Mouse (Mus musculus) ES-E14 (cell line): ENCODE measurements around the gene Dppa3. TPM values are rescaled to one million over a fixed set of nuclear protein-coding genes. Genes with fewer than 3 reads are reported as not detected.
"Not testable (repeated sequence)": the region's sequence is repeated elsewhere in the genome, so short reads cannot be mapped to it uniquely, and the experiment has no call there.

Source experiments
- DNase-seq: peaks from one replicate; pipeline ENCODE4 v3.0.0-alpha.2; 2013; ENCODE audit warnings: low read depth, low spot score
- H3K27ac ChIP-seq: 2 replicates; pipeline ENCODE4 v1.5.1; 2012; ENCODE audit warnings: low read depth, mild to moderate bottlenecking, low read length, moderate library complexity, mixed read lengths; ENCODE audit not compliant: poor library complexity, insufficient read depth, severe bottlenecking
- H3K36me3 ChIP-seq: 2 replicates; pipeline ENCODE4 v1.6.1; 2012; ENCODE audit warnings: mild to moderate bottlenecking, low read length, moderate library complexity, mixed read lengths; ENCODE audit not compliant: control insufficient read depth, poor library complexity, insufficient read depth, severe bottlenecking
- H3K4me1 ChIP-seq, 2 experiments: fragments of 150-350 bp in 1 of 2; sonication (generic) in 1 of 2; 2 replicates each; pipeline ENCODE4 v1.6.1; 2012; ENCODE audit warnings: low read length in 2 of 2, mild to moderate bottlenecking in 1 of 2, mixed read lengths in 1 of 2; ENCODE audit not compliant: control insufficient read depth in 2 of 2, insufficient read depth in 2 of 2, poor library complexity in 1 of 2
- H3K4me3 ChIP-seq, 2 experiments: fragments of 150-350 bp in 1 of 2; sonication (generic) in 1 of 2; 2 replicates each; pipeline ENCODE4 v1.5.1; 2012; ENCODE audit warnings: low read length in 2 of 2, low read depth in 1 of 2, mild to moderate bottlenecking in 1 of 2, mixed read lengths in 1 of 2; ENCODE audit not compliant: insufficient read depth in 1 of 2, poor library complexity in 1 of 2, severe bottlenecking in 1 of 2
- H3K9ac ChIP-seq: 2 replicates; pipeline ENCODE4 v1.6.1; 2012; ENCODE audit warnings: low read depth, mild to moderate bottlenecking, low read length, mixed read lengths; ENCODE audit not compliant: poor library complexity, insufficient read depth, severe bottlenecking
- H3K9me3 ChIP-seq: fragments of 150-350 bp; sonication (generic); 2 replicates; pipeline ENCODE4 v1.6.1; 2012; ENCODE audit warnings: low read depth, mild to moderate bottlenecking, low read length; ENCODE audit not compliant: control insufficient read depth, insufficient read depth
- CHD2 ChIP-seq: IDR thresholded peaks from 2 replicates; pipeline ENCODE4 v1.6.1; 2014; ENCODE audit warnings: mild to moderate bottlenecking, low read depth, low read length, inconsistent platforms
- HCFC1 ChIP-seq: IDR thresholded peaks from 2 replicates; pipeline ENCODE4 v1.6.1; 2012; ENCODE audit warnings: low read length, inconsistent platforms, borderline replicate concordance; ENCODE audit not compliant: insufficient read depth
- MAFK ChIP-seq: IDR thresholded peaks from 2 replicates; pipeline ENCODE4 v1.6.1; 2014; ENCODE audit warnings: mild to moderate bottlenecking, low read depth, low read length, inconsistent platforms; ENCODE audit not compliant: insufficient read depth
- ZC3H11A ChIP-seq: IDR thresholded peaks from 2 replicates; pipeline ENCODE4 v1.6.1; 2012; ENCODE audit warnings: low read depth, mild to moderate bottlenecking, inconsistent platforms, low read length, borderline replicate concordance
- ZNF384 ChIP-seq: IDR thresholded peaks from 2 replicates; pipeline ENCODE4 v1.6.1; 2012; ENCODE audit warnings: low read depth, low read length, inconsistent platforms
- in situ Hi-C, 2 experiments: fragments of 600-800 bp; cut with MboI; formaldehyde crosslinking; loops; one replicate each; pipeline ENCODE4 v1.15.1; 2025; ENCODE audit warnings: low sequenced_read_pairs in 2 of 2, inconsistent platforms in 1 of 2; ENCODE audit not compliant: unreplicated experiment in 2 of 2
- total RNA-seq: library from RNA; depleted of rRNA; stranded (reverse); fragments of 300-350 nt; gene quantifications from 2 replicates; pipeline ENCODE4 v1.2.3, GENCODE M21; 2012

The Dppa3 gene
- total RNA-seq, 1 experiment: 19.2 TPM

DNA sequence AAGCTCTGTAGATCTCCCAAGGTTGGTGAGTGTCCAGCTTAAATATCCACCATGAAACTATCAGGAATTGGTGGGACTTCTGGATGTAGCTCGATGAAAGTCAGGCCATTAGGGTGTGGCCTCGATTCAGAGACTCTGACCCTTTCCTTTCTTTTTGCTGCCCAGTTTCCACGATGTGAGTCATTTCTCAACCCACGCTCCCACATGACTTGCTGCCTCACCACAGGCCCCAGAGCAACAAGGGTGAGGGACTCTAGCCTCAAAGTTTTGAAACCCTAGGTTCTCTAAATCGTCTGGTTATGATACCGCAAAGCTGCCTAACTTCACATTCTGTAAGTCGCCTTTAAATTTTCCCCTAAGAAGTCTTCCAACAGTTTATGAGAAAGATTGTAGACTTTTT is 9.1 kb downstream of the Dppa3 start:
- no peak for DNase-seq
- H3K4me3 ChIP-seq: no peak overlapping the region

GRCm38 (mm10) chr6:122636666-122637065 is 10.5 kb downstream of the Dppa3 start:
- Histone ChIP-seq H3K36me3 (no peaks in the 10 kb centered on the region), H3K4me3 (no peak overlapping the region), H3K27ac (no peak overlapping the region), H3K4me1 (peaks cover 0 to 1% of the 10 kb centered on the region in 2 experiments; a peak in 1 of 4 replicates), H3K9ac (no peak overlapping the region), H3K9me3 (no peaks in the 10 kb centered on the region)
- no peak for TF ChIP-seq MAFK
- no peak for TF ChIP-seq ZNF384
- TF ChIP-seq CHD2: no peak
- TF ChIP-seq HCFC1: no peak
- no peak for TF ChIP-seq ZC3H11A
- no peak for DNase-seq
- in situ Hi-C loops: no loop called here

More for the DNA sequence above, 9.1 kb downstream of the Dppa3 start:
- Histone ChIP-seq H3K9ac (no peak overlapping the region), H3K36me3 (no peaks in the 10 kb centered on the region), H3K9me3 (no peaks in the 10 kb centered on the region), H3K27ac (no peak overlapping the region), H3K4me1 (peaks cover 0 to 1% of the 10 kb centered on the region in 2 experiments; a peak in 1 of 4 replicates)
- no peak for TF ChIP-seq ZC3H11A
- TF ChIP-seq ZNF384: no peak
- no peak for TF ChIP-seq HCFC1
- TF ChIP-seq CHD2: no peak
- no peak for TF ChIP-seq MAFK
- in situ Hi-C loops: no loop called here

DNA sequence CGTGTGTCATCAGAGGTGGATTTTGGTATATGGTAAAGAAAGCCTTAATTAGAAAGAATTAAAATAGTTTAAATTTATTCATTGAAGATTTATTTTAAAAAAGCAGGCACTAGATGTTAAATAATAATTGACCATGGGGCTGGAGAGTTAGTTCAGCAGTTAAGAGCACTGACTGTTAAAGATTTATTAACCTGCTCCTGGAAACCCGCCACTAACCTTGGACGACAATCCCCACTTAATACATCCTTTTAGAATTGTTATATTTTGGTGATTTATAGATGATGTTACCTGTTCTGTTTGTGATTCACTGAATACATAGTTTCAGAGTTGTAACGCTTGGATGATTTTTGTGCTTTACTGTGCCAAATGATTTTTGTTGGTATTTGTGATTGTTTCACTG is 11.4 kb downstream of the Dppa3 start:
- H3K4me3 ChIP-seq, H3K4me1 ChIP-seq, in situ Hi-C loops, H3K27ac ChIP-seq, H3K36me3 ChIP-seq, H3K9ac ChIP-seq, DNase-seq, H3K9me3 ChIP-seq: not testable (repeated sequence)

DNA sequence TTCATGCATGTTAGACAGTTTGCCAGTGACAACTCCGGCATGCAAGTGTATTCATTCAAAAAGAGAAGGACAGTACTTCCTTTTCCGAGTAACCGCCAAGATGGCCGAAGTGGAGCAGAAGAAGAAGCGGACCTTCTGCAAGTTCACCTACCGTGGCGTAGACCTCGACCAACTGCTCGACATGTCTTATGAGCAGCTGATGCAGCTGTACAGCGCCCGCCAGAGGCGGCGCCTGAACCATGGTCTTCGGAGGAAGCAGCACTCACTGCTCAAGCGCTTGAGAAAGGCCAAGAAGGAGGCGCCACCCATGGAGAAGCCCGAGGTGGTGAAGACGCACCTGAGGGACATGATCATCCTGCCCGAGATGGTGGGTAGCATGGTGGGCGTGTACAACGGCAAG is 18.0 kb downstream of the Dppa3 start:
- H3K4me3 ChIP-seq, H3K27ac ChIP-seq, H3K9ac ChIP-seq, in situ Hi-C loops, H3K9me3 ChIP-seq, H3K36me3 ChIP-seq, DNase-seq, H3K4me1 ChIP-seq: not testable (repeated sequence)

DNA sequence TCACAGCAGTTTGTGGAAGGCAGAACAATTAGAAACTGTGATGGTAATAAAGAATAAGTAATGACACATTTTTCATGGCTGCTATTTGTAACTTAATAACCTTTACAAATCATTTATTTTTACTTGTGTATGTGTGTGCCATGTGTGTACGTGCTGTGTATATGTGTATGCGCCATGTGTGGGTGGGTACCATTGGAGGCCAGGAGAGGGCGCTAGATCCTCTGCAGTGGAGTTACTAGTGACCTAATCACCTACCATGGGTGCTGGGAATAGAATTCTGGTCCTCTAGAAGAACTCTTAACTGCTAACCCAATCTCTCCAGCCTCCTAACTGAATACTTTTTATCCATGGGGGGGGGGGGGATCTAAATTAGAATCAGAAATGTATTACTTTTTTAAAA is 23.7 kb downstream of the Dppa3 start:
- DNase-seq: no peak
- TF ChIP-seq CHD2 (no peak), ZNF384 (no peak), HCFC1 (no peak), ZC3H11A (no peak), MAFK (no peak)
- Histone ChIP-seq H3K36me3 (no peaks in the 10 kb centered on the region), H3K4me1 (peaks cover 2 to 10% of the 10 kb centered on the region in 2 experiments; a peak in 3 of 4 replicates), H3K9me3 (no peaks in the 10 kb centered on the region), H3K4me3 (no peak overlapping the region), H3K27ac (no peak overlapping the region), H3K9ac (no peak overlapping the region)
- in situ Hi-C loops: no loop called here
